Mouse (Mus musculus) myocyte (in vitro differentiated cells): ENCODE results near the gene Obscn. TPM values are rescaled to one million over a fixed set of nuclear protein-coding genes. Genes with fewer than 3 reads are reported as not detected.

Experiments
- H3K27me3 ChIP-seq: one replicate; pipeline ENCODE4 v1.6.1; 2011; ENCODE audit not compliant: control insufficient read depth, insufficient read depth, insufficient read length
- H3K36me3 ChIP-seq: one replicate; pipeline ENCODE4 v1.6.1; 2011; ENCODE audit not compliant: control insufficient read depth, insufficient read depth
- H3K4me2 ChIP-seq: one replicate; pipeline ENCODE4 v1.6.1; 2011; ENCODE audit warnings: low read depth, control low read depth
- H3K4me3 ChIP-seq: one replicate; pipeline ENCODE4 v1.5.1; 2011; ENCODE audit warnings: mild to moderate bottlenecking, control low read depth, moderate library complexity
- H3K79me2 ChIP-seq: one replicate; pipeline ENCODE4 v1.6.1; 2011; ENCODE audit not compliant: control insufficient read depth, insufficient read depth
- H3ac ChIP-seq: one replicate; pipeline ENCODE4 v1.6.1; 2011; ENCODE audit not compliant: control insufficient read depth, insufficient read length
- CEBPB ChIP-seq: IDR thresholded peaks from 2 replicates; pipeline ENCODE4 v1.6.1; 2011; ENCODE audit warnings: mild to moderate bottlenecking, moderate library complexity; ENCODE audit not compliant: poor library complexity, insufficient read depth, severe bottlenecking
- E2F4 ChIP-seq: IDR thresholded peaks from one replicate; pipeline ENCODE4 v1.6.1; 2011; ENCODE audit warnings: mild to moderate bottlenecking, control low read depth, moderate library complexity; ENCODE audit not compliant: insufficient read depth
- MAX ChIP-seq: IDR thresholded peaks from one replicate; pipeline ENCODE4 v1.6.1; 2011; ENCODE audit warnings: low read depth, mild to moderate bottlenecking, control low read depth
- MYOD1 ChIP-seq, 3 experiments: IDR thresholded peaks; one replicate each; pipeline ENCODE4 v1.6.1; 2011; ENCODE audit warnings: control low read depth in 2 of 3, low read depth in 2 of 3, mild to moderate bottlenecking in 2 of 3, moderate library complexity in 1 of 3; ENCODE audit not compliant: insufficient read length in 2 of 3, control insufficient read depth in 1 of 3
- MYOG ChIP-seq, 3 experiments: IDR thresholded peaks; one replicate each; pipeline ENCODE4 v1.6.1; 2011; ENCODE audit warnings: control low read depth in 2 of 3, low read depth in 2 of 3, mild to moderate bottlenecking in 2 of 3; ENCODE audit not compliant: insufficient read length in 2 of 3, control insufficient read depth in 1 of 3, insufficient read depth in 1 of 3
- POLR2A ChIP-seq: IDR thresholded peaks from one replicate; pipeline ENCODE4 v1.6.1; 2011; ENCODE audit warnings: low read depth, mild to moderate bottlenecking, control low read depth, moderate library complexity; ENCODE audit not compliant: insufficient read length
- POLR2AphosphoS2 ChIP-seq: IDR thresholded peaks from one replicate; pipeline ENCODE4 v1.6.1; 2011; ENCODE audit warnings: low read depth, control low read depth; ENCODE audit not compliant: insufficient read length
- REST ChIP-seq: IDR thresholded peaks from one replicate; pipeline ENCODE4 v1.6.1; 2011; ENCODE audit warnings: mild to moderate bottlenecking, control low read depth, moderate library complexity; ENCODE audit not compliant: insufficient read depth, insufficient read length
- SRF ChIP-seq: IDR thresholded peaks from one replicate; pipeline ENCODE4 v1.6.1; 2011; ENCODE audit warnings: low read depth; ENCODE audit not compliant: control insufficient read depth, insufficient read length
- TCF12 ChIP-seq: IDR thresholded peaks from one replicate; pipeline ENCODE4 v1.6.1; 2011; ENCODE audit warnings: mild to moderate bottlenecking, control low read depth; ENCODE audit not compliant: poor library complexity, insufficient read depth, severe bottlenecking
- TCF3 ChIP-seq: IDR thresholded peaks from one replicate; pipeline ENCODE4 v1.6.1; 2011; ENCODE audit warnings: low read depth, control low read depth; ENCODE audit not compliant: insufficient read length
- USF1 ChIP-seq: IDR thresholded peaks from one replicate; pipeline ENCODE4 v1.6.1; 2011; ENCODE audit warnings: low read depth, mild to moderate bottlenecking, control low read depth, moderate library complexity
- polyA plus RNA-seq: library from polyadenylated mRNA; unstranded; fragments of >200 nt; fragmentation: generic; extraction: Trizol; gene quantifications from one replicate; pipeline ENCODE4 v1.2.1, GENCODE M21; 2012; ENCODE audit warnings: missing spikeins

Gene Obscn
- polyA plus RNA-seq, 1 experiment: 25.0 TPM

GRCm38 (mm10) chr11:59176475-59176874 is 40.3 kb upstream of the Obscn start:
- TF ChIP-seq MAX (no peak), REST (no peak), TCF12 (no peak), MYOG (IDR thresholded peaks at IDR 0.05; ENCODE audit: control insufficient read depth in 1 of 3, insufficient read depth in 1 of 3, insufficient read length in 2 of 3, low read depth in 2 of 3) (no peak), TCF3 (no peak), USF1 (no peak), SRF (no peak), MYOD1 (IDR thresholded peaks at IDR 0.05; ENCODE audit: control insufficient read depth in 1 of 3, insufficient read length in 2 of 3, low read depth in 2 of 3) (no peak), E2F4 (no peak), POLR2A (no peak), CEBPB (no peak), POLR2AphosphoS2 (no peak)
- Histone ChIP-seq H3K79me2 (no peaks in the 10 kb centered on the region), H3K4me3 (no peak overlapping the region), H3K27me3 (peaks cover 37% of the 10 kb centered on the region), H3K4me2 (no peak overlapping the region), H3ac (no peak overlapping the region), H3K36me3 (no peaks in the 10 kb centered on the region)

GRCm38 (mm10) chr11:59174189-59174838 is 38.1 kb upstream of the Obscn start:
- TF ChIP-seq REST (no peak), MAX (no peak), E2F4 (no peak), SRF (no peak), POLR2A (no peak), TCF3 (no peak), MYOD1 (IDR thresholded peaks at IDR 0.05; ENCODE audit: control insufficient read depth in 1 of 3, insufficient read length in 2 of 3, low read depth in 2 of 3) (no peak), TCF12 (no peak), USF1 (no peak), POLR2AphosphoS2 (no peak), CEBPB (no peak)
- no peak overlapping the region for H3K4me2 ChIP-seq

GRCm38 (mm10) chr11:59170549-59170948 is 34.3 kb upstream of the Obscn start:
- no peak overlapping the region for H3K4me3 ChIP-seq
- TF ChIP-seq REST (no peak), TCF3 (no peak), POLR2AphosphoS2 (no peak), MAX (no peak), E2F4 (no peak), SRF (no peak), USF1 (no peak)
- no peaks in the 10 kb centered on the region for H3K79me2 ChIP-seq
- no peaks in the 10 kb centered on the region for H3K36me3 ChIP-seq
- no peak overlapping the region for H3K4me2 ChIP-seq
- no peak overlapping the region for H3ac ChIP-seq
- H3K27me3 ChIP-seq: peaks cover 17% of the 10 kb centered on the region

More at GRCm38 (mm10) chr11:59174189-59174838, 38.1 kb upstream of the Obscn start:
- Histone ChIP-seq H3K27me3 (peaks cover 37% of the 10 kb centered on the region), H3ac (no peak overlapping the region), H3K36me3 (no peaks in the 10 kb centered on the region), H3K79me2 (no peaks in the 10 kb centered on the region), H3K4me3 (no peak overlapping the region)

GRCm38 (mm10) chr11:59169807-59170206 is 33.6 kb upstream of the Obscn start:
- H3K36me3 ChIP-seq: no peaks in the 10 kb centered on the region
- no peak overlapping the region for H3K4me3 ChIP-seq
- H3ac ChIP-seq: no peak overlapping the region
- H3K4me2 ChIP-seq: no peak overlapping the region
- H3K79me2 ChIP-seq: no peaks in the 10 kb centered on the region
- peaks cover 13% of the 10 kb centered on the region for H3K27me3 ChIP-seq
- TF ChIP-seq USF1 (no peak), E2F4 (no peak), CEBPB (no peak), MAX (no peak), SRF (no peak), MYOD1 (IDR thresholded peaks at IDR 0.05; ENCODE audit: control insufficient read depth in 1 of 3, insufficient read length in 2 of 3, low read depth in 2 of 3) (no peak)

GRCm38 (mm10) chr11:59165616-59166241 is 29.5 kb upstream of the Obscn start:
- no peak for TF ChIP-seq SRF
- no peak for TF ChIP-seq MAX
- no peak for TF ChIP-seq E2F4
- TF ChIP-seq POLR2AphosphoS2: no peak
- TF ChIP-seq TCF3: no peak
- no peak for TF ChIP-seq MYOD1 (IDR thresholded peaks at IDR 0.05; ENCODE audit: control insufficient read depth in 1 of 3, insufficient read length in 2 of 3, low read depth in 2 of 3)
- TF ChIP-seq REST: no peak
- no peak for TF ChIP-seq CEBPB
- no peak for TF ChIP-seq POLR2A
- no peak for TF ChIP-seq USF1
- no peak for TF ChIP-seq MYOG (IDR thresholded peaks at IDR 0.05; ENCODE audit: control insufficient read depth in 1 of 3, insufficient read depth in 1 of 3, insufficient read length in 2 of 3, low read depth in 2 of 3)
- TF ChIP-seq TCF12: no peak
- Histone ChIP-seq H3K4me2 (no peak overlapping the region), H3K4me3 (no peak overlapping the region), H3K36me3 (no peaks in the 10 kb centered on the region), H3K79me2 (no peaks in the 10 kb centered on the region), H3ac (no peak overlapping the region), H3K27me3 (peaks cover 7% of the 10 kb centered on the region)
